In the genomic region with DNA sequence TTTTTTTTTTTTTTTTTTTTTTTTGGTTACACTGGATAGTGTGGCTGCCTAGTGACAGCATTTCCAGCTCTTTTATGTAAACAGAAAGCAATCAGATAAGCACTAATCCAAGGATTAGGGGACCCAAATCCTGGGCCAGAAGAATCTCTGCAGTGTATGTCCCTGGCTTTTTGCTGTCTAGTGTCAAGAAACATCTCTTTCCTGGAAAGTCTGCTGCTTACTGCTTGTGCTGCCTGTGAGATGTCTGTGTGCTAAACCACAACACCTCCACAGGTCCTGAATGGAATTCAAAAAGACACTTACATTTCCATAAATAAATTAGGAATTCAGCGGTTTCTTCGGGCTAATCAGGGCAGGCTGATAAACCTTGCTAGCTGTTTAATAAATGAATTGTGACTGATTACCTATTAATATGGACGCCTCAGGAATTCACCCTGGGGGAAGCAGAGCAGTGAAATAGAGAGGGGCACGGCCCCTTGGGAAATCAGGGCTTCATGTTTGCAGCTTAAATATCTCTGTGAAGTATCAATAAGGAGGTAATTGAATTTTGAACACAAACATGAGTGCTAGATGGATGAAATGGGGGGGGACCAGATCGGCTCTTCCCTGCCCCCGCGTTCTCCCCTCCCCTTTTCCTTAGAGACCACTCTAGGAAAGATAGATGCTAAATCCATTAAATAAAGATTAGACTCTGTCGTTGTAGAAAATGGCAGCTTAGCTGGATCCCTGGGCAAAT, we compare ENCODE assay signal across 17 mouse cellular contexts. TPM values are rescaled to one million over a fixed set of nuclear protein-coding genes. Genes with fewer than 3 reads are reported as not detected.
DNase-seq lines count a peak whose midpoint lies in the region; ATAC-seq and TF ChIP-seq lines count a peak whose summit lies in the region.
"Had no signal": no experiment of that assay in that cellular context is flagged by ENCODE, and none has a peak within 500 bp of the region (broad histone marks: within the 10 kb centered on the region; RNA-seq: fewer than 3 reads in every experiment).

No protein-coding gene starts in this region.

- no peaks in the 10 kb centered on the region for H3K27me3 ChIP-seq in lung, embryonic 14.5 days (ENCODE audit: insufficient read depth, low read length)
- H3K27me3 ChIP-seq in forebrain, embryonic 15.5 days: no peaks in the 10 kb centered on the region
- H3K27me3 ChIP-seq in neural tube, embryonic 15.5 days (replicated peaks): no peaks in the 10 kb centered on the region
- H3K27me3 ChIP-seq: limb, embryonic 12.5 days had no signal

- no peaks in the 10 kb centered on the region for H3K4me1 ChIP-seq in lung, embryonic 14.5 days (ENCODE audit: insufficient read depth)
- peaks cover 12% of the 10 kb centered on the region for H3K4me1 ChIP-seq in forebrain, embryonic 15.5 days
- H3K4me1 ChIP-seq in neural tube, embryonic 15.5 days: peaks cover 11% of the 10 kb centered on the region
- H3K4me1 ChIP-seq: limb, embryonic 12.5 days had no signal

- no peak overlapping the region for H3K27ac ChIP-seq in lung, embryonic 14.5 days (ENCODE audit: low read depth)
- H3K27ac ChIP-seq in forebrain, embryonic 15.5 days (replicated peaks): 0 out of 2 replicates have a peak overlapping the region, but pooled peaks have one; percentile 9
- H3K27ac ChIP-seq in neural tube, embryonic 15.5 days (replicated peaks): peak overlapping the region; percentile 6
- H3K27ac ChIP-seq: gastrocnemius, adult 2 months; left cerebral cortex, adult 2 months; limb, embryonic 12.5 days had no signal

- H3K4me3 ChIP-seq in lung, embryonic 14.5 days (ENCODE audit: low read depth, low read length): no peak overlapping the region
- H3K4me3 ChIP-seq in forebrain, embryonic 15.5 days: no peak overlapping the region
- no peak overlapping the region for H3K4me3 ChIP-seq in neural tube, embryonic 15.5 days (replicated peaks)
- H3K4me3 ChIP-seq: erythroblast, embryonic 14.5 days; gastrocnemius, adult 2 months; left cerebral cortex, adult 2 months; limb, embryonic 12.5 days had no signal

- ATAC-seq in lung, embryonic 14.5 days (ENCODE audit: insufficient read depth): no peak
- ATAC-seq in forebrain, embryonic 15.5 days (replicated peaks): no peak
- no peak for ATAC-seq in neural tube, embryonic 15.5 days (ENCODE audit: low FRiP score)
- ATAC-seq: activated CD4-positive, CD25-positive, alpha-beta regulatory T cell, adult 4 months had no signal

- no peaks in the 10 kb centered on the region for H3K36me3 ChIP-seq in lung, embryonic 14.5 days (ENCODE audit: insufficient read depth)
- H3K36me3 ChIP-seq in forebrain, embryonic 15.5 days: no peaks in the 10 kb centered on the region
- H3K36me3 ChIP-seq in neural tube, embryonic 15.5 days: no peaks in the 10 kb centered on the region
- H3K36me3 ChIP-seq: limb, embryonic 12.5 days had no signal

- WGBS in lung, embryonic 14.5 days: 37% methylated on average over 8 of the region's 8 CpGs
- 38% methylated on average over 8 of the region's 8 CpGs for WGBS in forebrain, embryonic 15.5 days
- WGBS in neural tube, embryonic 15.5 days: 32% methylated on average over 8 of the region's 8 CpGs

- no peak overlapping the region for H3K4me2 ChIP-seq in lung, embryonic 14.5 days
- no peak overlapping the region for H3K4me2 ChIP-seq in forebrain, embryonic 15.5 days (replicated peaks)
- H3K4me2 ChIP-seq in neural tube, embryonic 15.5 days: peak overlapping the region; percentile 13
- H3K4me2 ChIP-seq: limb, embryonic 12.5 days had no signal

- peak; percentile 1 for DNase-seq in lung, embryonic 14.5 days
- no peak for DNase-seq in lung, postnatal 25 days (ENCODE audit: low spot score)
- peak; percentile 37 for DNase-seq in mesoderm, embryonic 11.5 days (ENCODE audit: low read depth, low spot score)
- DNase-seq in cerebellum, adult 11 months: no peak
- DNase-seq in gastrocnemius, postnatal 4 days (ENCODE audit: low spot score in 2 of 2): no peak
- no peak for DNase-seq in kidney, adult 11 months
- DNase-seq: cerebellum, adult 18-20 months; gastrocnemius, adult 2 months; heart, postnatal 4 days; lung, adult 18-20 months; thymus, adult 18-20 months had no signal

- no peaks in the 10 kb centered on the region for H3K9me3 ChIP-seq in lung, embryonic 14.5 days (ENCODE audit: low read depth, low read length)
- H3K9me3 ChIP-seq in forebrain, embryonic 15.5 days: no peaks in the 10 kb centered on the region
- no peaks in the 10 kb centered on the region for H3K9me3 ChIP-seq in neural tube, embryonic 15.5 days (replicated peaks)
- H3K9me3 ChIP-seq: limb, embryonic 12.5 days had no signal

- no peak overlapping the region for H3K9ac ChIP-seq in lung, embryonic 14.5 days
- H3K9ac ChIP-seq in forebrain, embryonic 15.5 days (replicated peaks): no peak overlapping the region
- H3K9ac ChIP-seq in neural tube, embryonic 15.5 days (replicated peaks): no peak overlapping the region
- H3K9ac ChIP-seq: limb, embryonic 12.5 days had no signal

- no peak for TF ChIP-seq CTCF in lung, embryonic 14.5 days (IDR thresholded peaks at IDR 0.05; ENCODE audit: low read depth)

RNA-seq across cellular contexts. Expression of a gene that starts 49.5 kb away (rescaled TPM):
- 21.8 and 22.5 TPM in 2 replicates for polyA plus RNA-seq in lung, embryonic 14.5 days (2014; fragmentation: Nextera tagmentation; extraction: Ambion mirVana)
- 39.1 and 39.3 TPM in 2 replicates for polyA plus RNA-seq in forebrain, embryonic 15.5 days (2015; fragmentation: Nextera tagmentation; extraction: Ambion mirVana)
- 28.9 and 29.7 TPM in 2 replicates for polyA plus RNA-seq in neural tube, embryonic 15.5 days (2015; fragmentation: Nextera tagmentation; extraction: Ambion mirVana)
- total RNA-seq in gastrocnemius, postnatal 4 days (2021): 1 to 10 TPM; 6.1 to 6.7 TPM

RNA-seq across cellular contexts. Expression of a gene that starts 49.9 kb away (rescaled TPM):
- polyA plus RNA-seq in lung, embryonic 14.5 days (2014; fragmentation: Nextera tagmentation; extraction: Ambion mirVana): 32.8 and 35.4 TPM in 2 replicates
- polyA plus RNA-seq in forebrain, embryonic 15.5 days (2015; fragmentation: Nextera tagmentation; extraction: Ambion mirVana): 29.9 and 34.6 TPM in 2 replicates
- polyA plus RNA-seq in neural tube, embryonic 15.5 days (2015; fragmentation: Nextera tagmentation; extraction: Ambion mirVana): 31.7 and 34.7 TPM in 2 replicates
- 10 to 100 TPM; 32.7 to 34.6 TPM for total RNA-seq in gastrocnemius, postnatal 4 days (2021)

Comparison
In these comparisons a context has a peak if more than half of its experiments do, and no peak if none do; other contexts are left out.
1. DNase-seq: peak in lung, embryonic 14.5 days (single experiment) and mesoderm, embryonic 11.5 days (single experiment); none in lung, postnatal 25 days (single experiment), cerebellum, adult 11 months (single experiment), gastrocnemius, postnatal 4 days (0 of 2) and kidney, adult 11 months (single experiment).